Mouse (Mus musculus) liver, embryonic 14.5 days (tissue): ENCODE data around the gene Ccdc152.

Experiments used
- CTCF ChIP-seq: IDR thresholded peaks from 2 replicates; pipeline ENCODE4 v1.5.1; 2016; ENCODE audit warnings: antibody characterized with exemption, low read depth, control low read depth
- EP300 ChIP-seq: IDR thresholded peaks from 2 replicates; pipeline ENCODE4 v1.6.1; 2016; ENCODE audit warnings: antibody characterized with exemption, low read depth

- TF ChIP-seq CTCF (no peak), EP300 (no peak)
These were observed 38.5 kb downstream of the Ccdc152 start for GRCm38 (mm10) chr15:3264828-3265227.
